Mouse (Mus musculus) adrenal gland, postnatal 10 days (tissue): ENCODE results near the gene Olfr66. TPM values are rescaled to one million over a fixed set of nuclear protein-coding genes. Genes with fewer than 3 reads are reported as not detected.

ENCODE experiments used
- DNase-seq: peaks from one replicate; pipeline ENCODE4 v3.0.0; 2021; ENCODE audit warnings: mixed read lengths
- long read RNA-seq, 2 experiments: library from polyadenylated mRNA; stranded (forward); transcript quantifications; one replicate each; pipeline ENCODE4 v2.0.0; 2021
- total RNA-seq, 2 experiments: library from RNA; stranded (reverse); gene quantifications; 2 replicates each; pipeline ENCODE4 v1.2.3; 2021

Gene Olfr66
- not detected for total RNA-seq
- long read RNA-seq, experiment 1 = 0 reads
- long read RNA-seq, experiment 2 = 0 reads

GRCm38 (mm10) chr7:103886152-103886551, at the start of gene Olfr66:
TSS of gene Olfr66 (minus strand) at chr7:103886252.
- DNase-seq = no peak

- DNase-seq = no peak
Observed at GRCm38 (mm10) chr7:103934264-103934663, 48.2 kb upstream of the Olfr66 start, which contains the start of gene Olfr632. TSS of gene Olfr632 (plus strand) at chr7:103934347.

GRCm38 (mm10) chr7:103928525-103928924, 42.5 kb upstream of the Olfr66 start, which contains the start of gene Olfr631:
TSS of gene Olfr631 (plus strand) at chr7:103928825.
- no peak for DNase-seq

GRCm38 (mm10) chr7:103915338-103915737, 29.3 kb upstream of the Olfr66 start:
- no peak for DNase-seq

- peak; percentile 3 for DNase-seq
Observed at GRCm38 (mm10) chr7:103912969-103913511, 27.0 kb upstream of the Olfr66 start.

- DNase-seq = no peak
Observed at GRCm38 (mm10) chr7:103910047-103910446, 24.0 kb upstream of the Olfr66 start.

GRCm38 (mm10) chr7:103903187-103903586, 17.1 kb upstream of the Olfr66 start, which contains the start of gene Olfr65:
TSS of gene Olfr65 (plus strand) at chr7:103903487.
- DNase-seq = no peak

- no peak for DNase-seq
Observed at GRCm38 (mm10) chr7:103894385-103894784, 8.3 kb upstream of the Olfr66 start, which contains the start of gene Olfr64. TSS of gene Olfr64 (minus strand) at chr7:103894485.

- DNase-seq = no peak
Observed at GRCm38 (mm10) chr7:103877093-103877492, 9.0 kb downstream of the Olfr66 start.

GRCm38 (mm10) chr7:103874451-103874850, 11.6 kb downstream of the Olfr66 start:
- DNase-seq = no peak

- no peak for DNase-seq
Observed at GRCm38 (mm10) chr7:103873064-103873463, 13.0 kb downstream of the Olfr66 start.

GRCm38 (mm10) chr7:103870667-103871066, 15.4 kb downstream of the Olfr66 start:
- no peak for DNase-seq

GRCm38 (mm10) chr7:103865716-103866115, 20.3 kb downstream of the Olfr66 start:
- no peak for DNase-seq

GRCm38 (mm10) chr7:103861531-103861930, 24.5 kb downstream of the Olfr66 start:
- DNase-seq = no peak

GRCm38 (mm10) chr7:103860855-103861254, 25.2 kb downstream of the Olfr66 start:
- DNase-seq = peak; percentile 54

GRCm38 (mm10) chr7:103859076-103859475, 27.0 kb downstream of the Olfr66 start:
- DNase-seq = no peak

GRCm38 (mm10) chr7:103854669-103855068, 31.4 kb downstream of the Olfr66 start:
- DNase-seq = no peak

- no peak for DNase-seq
Observed at GRCm38 (mm10) chr7:103853090-103853489, 33.0 kb downstream of the Olfr66 start, which contains the start of gene Hbb-y. TSS of gene Hbb-y (minus strand) at chr7:103853216.

GRCm38 (mm10) chr7:103844525-103845325, 41.3 kb downstream of the Olfr66 start:
- no peak for DNase-seq

GRCm38 (mm10) chr7:103843034-103843433, 43.0 kb downstream of the Olfr66 start, which contains the start of gene Hbb-bh1:
TSS of gene Hbb-bh1 (minus strand) at chr7:103843164.
- DNase-seq = no peak

GRCm38 (mm10) chr7:103840268-103840667, 45.8 kb downstream of the Olfr66 start, which contains the start of gene Hbb-bh2:
TSS of gene Hbb-bh2 (minus strand) at chr7:103840520.
- DNase-seq = no peak
